Mouse (Mus musculus) c-Kit-positive CD71-positive TER-119-positive erythroid progenitor cells, embryonic 14.5 days (primary cell): ENCODE data around the gene Hyal3.
A peak's percentile ranks its signal among the peaks of the same experiment; 100 is the strongest.

Experiments
- DNase-seq: peaks from one replicate; pipeline ENCODE4 v3.0.0-alpha.2; 2013; ENCODE audit warnings: low spot score

Gene Hyal3

DNA sequence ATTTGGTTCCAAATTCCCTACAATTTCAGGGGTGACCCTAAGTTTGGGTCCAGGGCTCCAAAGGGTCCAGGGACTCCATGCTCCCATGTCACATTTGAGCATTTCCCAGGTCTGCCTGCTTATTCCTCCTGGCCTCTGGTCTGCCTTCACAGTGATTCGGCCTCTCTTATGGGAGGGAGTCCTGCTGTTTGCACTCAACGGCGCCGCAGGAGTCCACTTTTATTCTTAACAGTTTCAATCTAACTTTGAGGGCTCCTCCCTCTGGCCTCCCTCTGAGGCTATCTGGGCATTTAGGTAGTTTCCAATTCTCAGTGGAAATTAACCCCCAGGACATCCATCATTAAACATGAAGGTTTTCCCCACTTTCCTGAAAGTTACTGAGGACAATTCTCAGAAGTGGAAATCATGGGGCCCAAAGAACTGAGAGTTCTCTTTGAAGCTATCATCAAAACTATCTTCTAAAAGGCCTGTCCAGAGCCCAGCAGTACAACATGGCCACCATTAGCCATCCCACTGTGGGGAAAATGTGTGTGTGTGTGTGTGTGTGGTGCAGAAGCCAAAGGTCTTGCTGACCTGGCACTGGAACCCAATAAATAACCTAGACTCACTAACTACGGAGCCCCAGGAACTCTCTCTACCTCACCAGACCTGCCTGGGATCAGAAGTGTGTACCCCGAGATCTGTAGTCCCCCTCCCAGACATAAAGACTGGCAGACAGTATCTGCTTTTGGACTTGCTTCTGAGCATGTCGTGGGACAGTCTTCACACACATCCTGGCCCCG lies 13.9 kb downstream of the Hyal3 start:
- no peak for DNase-seq

DNA sequence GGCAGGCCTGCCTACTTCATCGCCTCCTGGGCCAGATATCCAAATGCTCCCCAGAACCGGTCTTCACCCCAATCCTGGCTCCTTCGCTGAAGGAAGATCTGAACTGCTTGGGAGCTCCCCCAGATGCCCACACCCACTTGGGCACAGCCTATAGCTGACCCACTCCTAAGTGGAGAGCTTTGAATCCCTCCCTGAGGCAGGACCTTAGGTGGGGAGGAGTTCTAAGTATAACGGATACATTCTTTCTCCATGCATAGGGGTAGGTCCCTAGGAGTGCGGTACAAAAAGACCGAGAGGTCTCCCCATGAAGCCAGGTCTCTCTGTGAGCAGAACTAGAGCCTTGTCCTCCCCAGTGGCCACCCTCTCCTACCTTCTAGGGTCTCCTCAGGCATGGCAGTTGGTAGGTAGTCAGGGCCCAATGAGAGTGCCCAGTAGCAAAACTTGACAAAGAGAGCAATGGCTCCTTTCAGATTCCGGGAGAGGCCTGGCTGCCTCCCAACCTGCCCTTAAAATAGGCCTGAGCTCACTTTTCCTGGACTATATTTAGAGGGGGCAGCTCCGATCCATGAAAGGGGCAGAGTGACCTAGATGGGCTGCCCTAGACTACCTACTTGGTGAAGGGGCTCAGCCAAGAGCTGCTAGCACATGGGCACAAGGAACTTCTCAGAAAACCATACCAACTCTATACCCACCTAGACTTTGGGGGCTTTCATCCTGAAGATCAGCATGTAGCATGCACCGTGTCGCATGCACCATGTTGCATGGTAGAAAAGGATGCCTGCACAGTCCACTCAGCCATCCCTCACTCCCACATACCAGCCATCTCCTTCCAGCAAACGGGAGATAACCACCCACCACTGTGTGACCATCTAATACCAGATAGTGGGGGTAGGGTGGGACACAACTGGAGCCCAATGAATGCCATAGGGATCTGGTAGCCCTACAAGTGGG lies 16.3 kb downstream of the Hyal3 start:
- no peak for DNase-seq

DNA sequence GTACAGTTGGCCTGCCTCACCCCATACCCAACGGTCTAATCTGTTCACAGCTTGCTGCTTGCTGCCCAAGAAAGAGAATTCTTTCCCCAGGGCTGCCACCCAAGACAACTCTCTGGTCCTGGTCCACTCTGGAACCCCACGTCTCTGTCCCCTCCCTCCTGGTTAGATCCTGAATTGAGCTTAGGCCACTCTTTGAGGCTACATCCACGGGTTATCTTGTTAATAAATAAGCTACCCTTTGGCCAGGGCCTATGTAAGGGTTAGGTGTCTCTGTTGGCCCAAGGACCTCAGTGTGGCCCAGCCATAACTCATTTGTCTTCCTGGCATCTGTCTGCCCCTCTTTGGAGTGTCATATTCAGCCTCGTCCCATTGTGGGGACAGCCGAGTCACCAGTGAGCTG lies 17.8 kb downstream of the Hyal3 start:
- no peak for DNase-seq

DNA sequence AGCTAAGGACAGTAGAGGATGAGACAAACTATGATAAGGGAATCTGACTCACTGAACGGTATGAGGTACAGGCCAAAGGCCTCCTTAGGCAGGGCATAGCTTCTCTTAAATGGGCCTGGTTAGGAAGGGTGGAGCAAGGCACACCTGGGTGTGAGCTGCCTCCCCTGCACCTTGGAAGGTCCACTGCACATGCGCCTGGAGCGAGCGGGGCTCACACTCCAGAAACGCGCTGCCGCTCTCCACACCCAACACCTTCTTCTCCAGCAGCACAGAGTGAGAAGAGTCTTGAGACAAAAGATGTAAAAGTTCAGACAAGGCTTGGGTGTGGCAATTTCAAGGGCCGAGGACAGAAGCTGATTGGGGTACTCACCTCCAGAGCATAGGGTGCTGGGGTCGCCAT lies 18.8 kb downstream of the Hyal3 start:
- no peak for DNase-seq

DNA sequence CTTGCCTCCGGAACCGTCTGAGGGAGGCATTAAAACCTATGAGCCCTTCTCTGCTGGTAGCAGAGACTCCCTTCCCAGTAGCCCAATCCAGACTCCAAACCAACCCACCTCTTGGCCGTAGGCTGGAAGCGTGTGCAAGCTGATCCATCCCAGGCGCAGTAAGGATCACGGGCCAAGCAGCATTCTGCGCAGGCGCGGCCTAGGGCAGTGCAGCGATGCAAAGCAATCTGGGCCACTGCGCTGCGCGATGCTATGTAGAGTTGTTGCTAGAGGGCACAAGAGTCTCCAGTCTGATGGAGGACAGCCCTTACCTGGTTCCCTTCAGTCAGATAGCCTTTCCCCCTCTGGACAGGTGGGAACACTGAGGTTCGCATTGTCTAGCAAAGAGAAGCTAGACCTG lies 19.2 kb downstream of the Hyal3 start:
- no peak for DNase-seq

DNA sequence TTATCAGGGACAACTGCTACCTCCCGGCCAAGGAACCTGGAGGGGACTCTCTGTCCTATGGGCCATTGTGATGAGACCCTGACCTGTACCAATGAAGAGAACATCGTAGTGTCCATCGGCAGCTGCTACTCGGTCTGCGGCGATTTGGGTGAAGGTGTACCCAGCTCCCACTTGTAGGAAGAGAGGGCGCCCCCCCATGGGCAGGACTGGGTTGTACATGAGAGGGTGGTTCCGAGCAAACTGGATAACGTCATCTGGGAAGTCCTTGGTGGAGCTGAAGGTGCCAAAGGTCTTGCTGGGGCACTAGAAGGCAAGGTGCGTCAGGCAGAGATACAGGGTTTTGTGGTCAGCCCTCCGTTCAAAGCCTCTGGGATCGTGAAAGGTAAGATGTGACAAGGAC lies 20.1 kb downstream of the Hyal3 start:
- no peak for DNase-seq

DNA sequence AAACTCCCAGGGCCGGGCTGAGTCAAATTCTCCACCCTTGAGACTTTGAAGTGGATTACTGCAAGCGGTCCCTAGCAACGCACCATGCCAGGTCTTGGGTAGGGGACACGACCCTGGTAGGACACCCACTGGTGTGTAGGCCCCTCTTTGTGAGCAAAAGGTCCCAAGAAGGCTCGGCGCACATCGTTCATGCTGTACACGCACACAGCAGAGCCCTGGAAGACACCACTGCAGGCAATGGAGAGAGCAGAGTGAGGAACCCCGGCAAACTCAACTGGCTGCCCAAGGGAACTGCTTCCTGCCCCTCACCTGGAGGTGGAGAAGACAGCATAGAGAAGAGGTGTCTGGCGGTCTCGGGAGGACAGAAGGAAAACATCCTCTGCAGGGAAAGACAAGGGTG lies 20.7 kb downstream of the Hyal3 start:
- DNase-seq, result no peak

DNA sequence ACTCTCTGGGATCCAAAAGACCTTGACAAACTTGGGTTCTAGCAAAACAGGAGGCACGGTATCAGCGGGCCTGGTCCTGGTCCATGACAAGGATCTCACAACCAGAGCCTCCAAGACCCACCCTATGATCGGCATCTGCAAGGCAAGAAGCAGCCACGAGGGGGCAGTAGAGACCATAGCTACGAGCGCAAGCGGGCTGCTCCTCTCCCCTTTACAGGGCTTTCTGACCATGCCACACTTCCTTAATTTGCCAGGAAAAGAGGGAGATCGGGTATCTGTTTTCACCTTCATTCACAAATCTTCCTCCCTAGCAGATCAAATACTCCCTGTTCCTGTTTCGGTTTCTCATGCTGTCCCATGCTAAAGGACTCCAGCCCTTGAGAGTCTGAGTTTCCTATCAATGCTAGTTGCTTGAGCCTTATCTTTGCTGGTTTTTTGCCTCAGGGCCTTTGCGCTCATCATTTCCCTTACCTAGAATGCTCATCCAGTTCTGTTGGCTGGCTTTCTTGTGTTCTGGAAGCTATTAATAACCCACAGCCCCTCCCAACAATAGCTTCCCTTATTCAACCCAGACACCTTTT lies 21.5 kb downstream of the Hyal3 start:
- DNase-seq, result peak; percentile 88

DNA sequence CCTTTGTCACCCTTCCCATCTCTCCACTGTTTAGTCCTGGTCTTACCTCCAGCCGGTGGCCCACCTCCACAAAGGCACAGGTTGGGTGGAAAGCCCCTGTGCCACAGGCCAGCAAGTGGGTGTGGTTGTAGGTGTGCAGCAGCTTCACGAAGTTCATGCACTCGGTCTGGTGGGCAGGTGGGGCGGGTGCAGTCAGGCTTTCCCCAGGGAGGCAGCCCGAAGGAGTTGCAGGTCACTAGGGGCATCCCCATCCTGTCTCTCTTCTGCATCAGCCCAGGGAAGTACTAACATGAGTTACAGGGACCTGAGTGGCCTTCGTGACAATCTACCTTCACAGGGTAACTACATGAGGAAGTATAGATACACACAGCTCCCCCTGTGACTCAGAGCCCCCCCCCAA lies 22.6 kb downstream of the Hyal3 start:
- no peak for DNase-seq

DNA sequence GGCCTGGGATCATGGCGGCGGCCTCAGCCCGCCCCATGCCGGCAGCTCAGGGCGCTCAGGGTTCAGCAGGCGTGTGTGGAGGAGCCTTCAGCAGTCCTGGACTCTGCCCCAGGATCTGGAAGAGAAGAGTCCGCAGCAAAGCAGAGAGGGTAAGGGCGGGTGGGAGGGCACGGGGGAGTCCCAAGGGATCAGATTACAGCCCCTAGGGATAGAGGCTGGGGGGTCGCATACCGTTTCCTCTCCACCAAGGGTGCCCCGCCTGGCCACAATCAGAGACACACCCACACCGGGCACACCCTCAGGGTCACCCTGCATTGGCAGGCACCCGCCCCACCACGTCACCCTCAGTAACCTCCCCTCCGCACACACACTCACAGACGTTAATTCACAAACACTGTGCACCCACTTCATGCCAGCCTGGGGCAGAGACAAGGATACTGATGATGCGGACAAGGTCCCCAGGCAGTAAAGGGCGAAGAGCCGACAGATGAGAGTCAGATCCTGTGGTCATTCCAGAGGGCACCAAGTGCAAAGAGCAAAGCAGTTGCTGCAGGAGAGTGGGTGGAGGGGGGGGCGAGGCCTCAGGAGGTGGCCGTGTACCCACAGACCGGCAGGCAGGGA lies 24.5 kb downstream of the Hyal3 start:
- DNase-seq, result no peak

DNA sequence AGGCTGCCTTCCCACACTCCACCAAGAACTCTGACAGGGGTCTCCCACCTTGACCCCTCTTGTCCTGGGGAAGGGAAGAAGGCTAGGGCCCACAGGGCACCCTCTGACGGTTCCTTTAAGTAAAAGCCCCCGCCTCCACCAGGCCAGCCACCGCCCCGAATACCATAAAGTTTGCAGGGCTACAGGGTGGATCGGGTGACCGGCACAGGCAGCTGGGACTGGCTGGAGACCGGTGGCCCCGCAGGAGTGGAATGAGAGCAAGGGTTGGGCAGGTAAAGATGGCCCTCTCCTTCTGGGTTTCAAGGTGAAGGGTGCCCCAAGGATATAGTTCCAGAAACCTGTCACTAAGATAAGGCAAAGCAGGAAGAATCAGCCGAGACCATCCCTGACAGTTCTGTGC lies 26.0 kb downstream of the Hyal3 start:
- no peak for DNase-seq

DNA sequence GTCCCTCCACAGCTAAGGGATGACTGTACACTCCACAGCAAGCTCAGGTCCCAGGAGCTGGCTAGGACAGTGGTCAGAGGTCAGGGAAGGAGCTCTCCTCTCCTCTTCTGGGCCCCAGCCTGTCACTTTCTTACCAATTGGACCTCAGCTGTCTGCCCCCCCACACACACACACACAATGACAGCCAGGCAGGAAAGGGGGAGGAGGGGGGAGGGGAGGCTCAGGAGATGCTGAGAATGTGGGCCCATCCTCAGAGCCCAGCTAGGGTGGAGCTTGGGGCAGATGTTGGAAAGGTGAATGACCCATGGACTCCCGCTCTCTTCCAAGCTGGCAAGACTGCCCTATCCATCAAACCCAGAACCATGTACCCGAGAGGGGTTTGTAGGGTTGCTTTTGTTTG lies 26.4 kb downstream of the Hyal3 start:
- no peak for DNase-seq

DNA sequence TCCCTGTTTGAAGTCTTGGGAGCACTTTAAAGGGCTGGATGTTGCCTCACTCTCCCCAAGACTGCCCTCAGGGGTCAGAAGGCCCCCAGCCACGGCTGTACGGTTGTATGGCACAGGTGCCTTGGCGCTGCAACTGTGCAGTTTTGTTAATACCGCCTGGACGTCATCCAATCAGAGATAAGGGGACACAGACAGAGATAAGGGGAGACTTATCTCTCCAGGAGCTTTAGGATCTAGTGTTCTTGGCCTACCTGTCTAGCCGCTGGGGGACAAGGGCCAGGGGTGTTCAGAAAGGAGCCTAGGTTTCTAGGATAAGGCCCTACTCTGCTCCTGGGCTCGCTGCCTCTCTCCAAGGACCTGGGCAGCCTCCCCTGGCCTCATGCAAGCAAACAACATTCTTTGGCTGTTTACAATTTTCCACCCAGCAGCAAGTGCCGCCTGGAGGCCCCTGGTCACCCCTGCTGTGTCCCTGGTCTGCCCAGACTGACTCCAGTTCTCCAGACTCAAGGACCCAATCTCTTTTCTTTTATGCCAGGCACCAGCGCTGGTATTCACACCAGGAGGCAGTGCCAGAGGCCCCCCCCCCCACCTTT lies 27.1 kb downstream of the Hyal3 start:
- no peak for DNase-seq

DNA sequence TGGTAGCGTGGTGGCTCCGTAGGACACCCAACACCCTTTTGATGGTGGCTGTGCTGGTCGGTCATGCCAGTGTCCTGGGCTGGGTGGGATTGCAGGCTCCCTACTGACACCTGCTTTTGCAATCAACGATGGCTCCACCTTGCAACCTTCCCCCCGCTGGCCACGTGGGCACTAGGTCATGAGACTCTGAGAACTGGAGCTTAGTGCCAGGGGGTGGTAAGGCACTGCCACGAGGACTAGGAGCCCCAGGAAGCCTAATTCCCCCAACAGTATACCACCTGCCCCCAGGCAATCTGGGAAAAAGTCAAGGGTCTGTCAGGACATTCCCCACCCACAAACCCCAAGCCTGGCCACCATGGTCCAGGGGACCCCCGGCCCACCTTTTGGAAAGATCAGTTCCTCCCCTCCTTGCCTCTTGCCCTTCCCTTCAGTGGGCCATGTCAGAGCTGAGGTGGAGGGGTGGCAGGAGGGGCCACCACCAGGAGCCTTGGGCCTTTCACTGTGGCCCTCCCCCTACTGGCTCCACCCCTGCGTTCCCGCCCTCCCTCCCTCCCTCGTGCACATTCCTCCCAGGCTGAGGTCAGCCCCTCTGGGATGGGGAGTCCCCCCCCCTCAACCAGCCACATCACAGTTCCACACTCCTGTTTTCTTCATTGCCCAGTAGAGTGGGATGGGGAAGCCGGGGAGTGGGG lies 28.3 kb downstream of the Hyal3 start, which contains the start of gene Sema3b:
Gene Sema3b (minus strand): TSS at position 489 of the 692 bp plus-strand sequence.
- DNase-seq, result no peak

DNA sequence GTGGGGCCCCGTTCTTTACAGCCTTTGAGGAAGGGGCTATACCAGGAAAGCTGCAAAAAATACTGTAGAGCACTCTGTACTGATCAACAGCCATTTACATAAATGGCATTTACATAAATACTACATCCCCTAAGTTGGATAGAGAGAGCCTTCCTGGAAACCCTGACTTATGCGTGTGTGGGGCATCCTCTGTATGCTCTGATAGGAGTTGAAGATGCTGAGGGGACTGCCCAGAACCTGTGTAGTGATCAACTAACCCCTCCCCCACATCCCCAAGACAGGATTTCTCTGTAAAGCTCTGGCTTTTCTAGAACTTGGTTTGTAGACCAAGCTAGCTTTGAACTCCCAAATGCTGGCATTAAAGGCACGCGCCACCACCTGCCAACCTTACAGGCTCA lies 28.8 kb downstream of the Hyal3 start:
- no peak for DNase-seq

DNA sequence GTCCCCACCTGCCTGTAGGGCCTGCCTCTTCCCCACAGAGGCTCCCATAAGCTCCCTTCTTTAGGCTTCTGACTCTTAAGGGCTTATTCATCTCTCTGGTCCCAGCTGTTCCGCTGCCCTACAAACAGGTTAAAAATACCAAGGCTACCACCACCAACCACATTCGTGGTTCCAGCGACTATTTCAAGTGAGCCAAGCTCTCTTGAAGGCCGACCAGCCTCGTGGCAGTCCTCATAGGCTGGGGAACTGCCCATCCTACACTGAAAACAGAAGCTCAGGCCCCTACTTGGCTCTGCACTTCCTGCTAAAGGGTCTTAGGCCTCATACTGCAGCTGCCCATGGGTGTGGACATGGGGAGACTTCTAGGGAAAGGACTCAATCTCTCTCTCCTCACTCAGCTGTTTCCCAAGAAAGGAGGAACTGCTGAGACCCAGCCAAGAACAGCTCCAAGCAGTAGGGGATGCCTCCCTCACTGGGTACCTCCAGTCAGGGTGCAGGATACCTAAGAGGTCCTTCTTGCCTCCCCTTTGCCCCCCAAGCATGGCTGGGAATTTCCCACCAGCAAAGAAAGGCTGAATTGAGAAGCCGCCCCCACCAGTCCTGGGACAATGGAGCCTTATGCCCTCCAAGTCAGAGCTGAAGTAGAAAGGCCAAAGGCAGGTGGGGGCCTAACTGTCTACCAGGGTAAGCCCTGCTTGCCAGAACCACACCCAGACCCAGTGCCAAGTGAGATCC lies 31.0 kb downstream of the Hyal3 start:
- no peak for DNase-seq

DNA sequence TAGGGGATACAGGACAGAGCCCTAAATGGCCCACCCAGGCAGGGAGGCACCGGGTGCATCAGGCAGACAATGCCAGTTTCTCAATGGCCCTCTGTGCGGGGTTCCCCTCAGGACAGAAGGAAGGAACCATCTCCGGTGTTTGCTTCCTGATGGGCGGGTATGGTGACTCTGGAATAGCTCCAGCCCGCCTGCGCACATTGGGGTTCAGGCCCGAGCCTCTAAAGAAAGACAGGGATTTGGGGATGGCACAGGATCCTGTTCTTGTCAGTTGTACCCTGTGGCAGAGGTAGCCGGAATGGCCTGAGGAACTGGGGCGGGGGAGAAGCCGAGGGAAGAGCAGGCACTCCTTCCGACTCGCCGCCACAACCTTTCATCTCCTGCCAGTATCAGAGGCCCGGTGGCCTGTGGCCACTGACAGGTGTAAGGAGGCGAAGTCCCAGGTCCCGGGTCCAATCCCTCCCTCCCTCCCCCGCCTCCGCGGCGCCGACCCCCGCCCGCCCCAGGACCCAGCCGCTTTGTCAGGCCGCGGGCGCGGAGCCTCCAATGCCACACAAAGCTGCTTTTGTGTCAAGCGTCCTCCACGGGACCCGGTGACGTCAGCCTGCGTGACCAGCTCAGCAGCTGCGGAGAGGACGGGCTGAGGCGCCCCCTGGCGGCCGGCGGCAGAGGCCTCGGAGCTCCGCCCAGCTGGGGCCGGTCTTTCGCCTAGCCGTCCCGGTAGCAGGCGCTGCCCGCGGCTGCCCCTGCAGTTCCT lies 31.8 kb downstream of the Hyal3 start:
- DNase-seq, result peak; percentile 94

DNA sequence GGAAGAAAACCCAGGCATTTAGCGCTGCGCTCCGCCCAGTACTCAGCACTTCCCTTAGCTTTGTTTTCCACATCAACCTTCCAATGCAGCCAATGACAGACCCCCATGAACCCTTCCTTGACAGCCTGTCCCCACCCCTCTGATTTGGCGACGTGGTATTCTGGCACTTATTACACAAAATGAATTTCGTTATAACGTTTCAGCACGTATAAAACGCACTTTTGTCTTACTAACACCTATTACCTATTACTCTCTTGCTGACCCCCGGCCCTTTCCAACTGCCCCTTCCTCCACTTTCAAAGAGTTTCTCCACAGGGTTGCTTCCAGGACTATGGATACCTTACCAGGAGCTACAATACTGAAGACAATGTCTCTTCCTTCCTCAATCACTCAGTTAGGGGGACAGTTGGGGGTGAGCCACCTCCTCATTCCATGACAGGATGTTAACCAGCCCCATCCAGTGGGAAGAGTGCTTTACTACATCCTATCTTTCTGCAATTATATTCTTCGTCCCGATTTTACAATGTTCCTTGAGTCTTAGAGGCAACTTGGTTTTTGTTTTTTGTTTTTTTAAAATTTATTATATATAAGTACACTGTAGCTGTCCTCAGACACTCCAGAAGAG lies 32.4 kb downstream of the Hyal3 start:
- DNase-seq, result no peak

DNA sequence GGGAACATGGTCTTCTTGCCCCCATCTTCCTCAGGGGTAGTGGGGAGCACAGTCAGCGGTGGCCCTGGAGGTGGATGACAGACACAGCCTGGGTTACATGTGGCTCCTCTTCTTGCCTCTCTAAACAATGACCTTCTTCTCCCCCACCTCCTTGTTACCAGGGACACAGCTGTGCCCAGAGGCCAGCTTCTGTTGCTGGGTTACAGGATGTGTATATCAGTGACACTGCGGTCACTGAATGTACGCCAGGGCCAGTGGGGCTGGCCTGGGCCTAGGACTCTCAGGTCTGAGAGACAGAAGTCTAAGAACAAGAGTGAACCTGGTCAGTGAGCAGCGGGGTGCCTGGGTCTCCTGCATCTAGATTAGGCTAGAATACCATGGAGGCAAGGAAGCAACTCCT lies 34.4 kb downstream of the Hyal3 start:
- DNase-seq, result no peak
